Mouse (Mus musculus) cerebellum, adult 2 months (tissue): ENCODE measurements around the gene A930002H24Rik.
"Not testable (repeated sequence)": the region's sequence is repeated elsewhere in the genome, so short reads cannot be mapped to it uniquely, and the experiment has no call there.

Source experiments
- CTCF ChIP-seq: fragments of 200-500 bp; IDR thresholded peaks from 2 replicates; pipeline ENCODE4 v1.5.1; 2011; ENCODE audit warnings: low read depth, mild to moderate bottlenecking, control low read depth, low read length, moderate library complexity, borderline replicate concordance; ENCODE audit not compliant: insufficient read depth
- POLR2A ChIP-seq: fragments of 200-500 bp; IDR thresholded peaks from 2 replicates; pipeline ENCODE4 v1.6.1; 2011; ENCODE audit warnings: low read length, control low read depth, borderline replicate concordance; ENCODE audit not compliant: insufficient read depth

- not testable (repeated sequence) for TF ChIP-seq CTCF, POLR2A
Measured at GRCm38 (mm10) chr17:63845766-63846165, 17.8 kb downstream of the A930002H24Rik start.
